Mouse (Mus musculus) liver, embryonic 14.5 days (tissue): ENCODE results near the gene Casc3.

Experiments used
- CTCF ChIP-seq: IDR thresholded peaks from 2 replicates; pipeline ENCODE4 v1.5.1; 2016; ENCODE audit warnings: antibody characterized with exemption, low read depth, control low read depth
- EP300 ChIP-seq: IDR thresholded peaks from 2 replicates; pipeline ENCODE4 v1.6.1; 2016; ENCODE audit warnings: antibody characterized with exemption, low read depth

GRCm38 (mm10) chr11:98789824-98790223, 14.9 kb upstream of the Casc3 start:
- TF ChIP-seq CTCF, result no peak
- TF ChIP-seq EP300, result no peak
